Mouse (Mus musculus): ENCODE results near the gene Castor1.

GRCm38 (mm10) chr11:4206563-4206962, 11.5 kb upstream of the Castor1 start:
- TF ChIP-seq GATA1 (IDR thresholded peaks at IDR 0.05; ENCODE audit: borderline replicate concordance, low read length): no peak
- TF ChIP-seq FLI1 (IDR thresholded peaks at IDR 0.05; ENCODE audit: low read length): no peak

Data from megakaryocyte, embryonic 14.5 days (primary cell).